Comparison of ENCODE assay signal across 11 mouse cellular contexts in the genomic region with DNA sequence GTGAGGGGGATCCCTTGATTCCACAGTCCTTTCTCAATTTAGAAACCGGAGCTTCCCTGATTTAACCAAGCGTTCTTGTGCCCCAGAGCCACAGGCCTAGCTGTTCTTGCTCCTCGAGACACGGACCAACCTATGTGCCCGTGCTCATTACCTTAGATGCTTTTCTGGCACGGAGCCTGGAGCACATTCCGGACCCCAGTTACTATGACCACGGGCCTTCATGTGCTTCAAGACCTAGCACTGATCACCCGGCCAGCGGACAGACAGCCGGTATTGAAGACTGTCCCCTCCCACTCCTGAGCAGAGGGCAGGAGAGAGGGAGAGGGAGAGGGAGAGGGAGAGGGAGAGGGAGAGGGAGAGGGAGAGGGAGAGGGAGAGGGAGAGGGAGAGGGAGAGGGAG. TPM values are rescaled to one million over a fixed set of nuclear protein-coding genes. Genes with fewer than 3 reads are reported as not detected.
DNase-seq lines count a peak whose midpoint lies in the region; ATAC-seq and TF ChIP-seq lines count a peak whose summit lies in the region.
"Had no signal": no experiment of that assay in that cellular context is flagged by ENCODE, and none has a peak within 500 bp of the region (broad histone marks: within the 10 kb centered on the region; RNA-seq: fewer than 3 reads in every experiment).

No protein-coding gene starts in this region.

- no peak overlapping the region for H3K4me2 ChIP-seq in heart, embryonic 13.5 days
- no peak overlapping the region for H3K4me2 ChIP-seq in kidney, postnatal 0 days (ENCODE audit: low read length)

- no peak overlapping the region for H3K4me3 ChIP-seq in heart, embryonic 13.5 days
- no peak overlapping the region for H3K4me3 ChIP-seq in kidney, postnatal 0 days (replicated peaks; ENCODE audit: low read depth, low read length)
- H3K4me3 ChIP-seq: megakaryocyte, embryonic 14.5 days had no signal

- 15% methylated on average over 11 of the region's 11 CpGs for WGBS in heart, embryonic 13.5 days
- WGBS in kidney, postnatal 0 days: 9% methylated on average over 11 of the region's 11 CpGs

- no peak overlapping the region for H3K27ac ChIP-seq in heart, embryonic 13.5 days (replicated peaks)
- H3K27ac ChIP-seq in kidney, postnatal 0 days: peak overlapping the region; percentile 72
- H3K27ac ChIP-seq: liver, embryonic 13.5 days had no signal

- peaks cover 10% of the 10 kb centered on the region for H3K9me3 ChIP-seq in heart, embryonic 13.5 days
- H3K9me3 ChIP-seq in kidney, postnatal 0 days (replicated peaks; ENCODE audit: low read length): no peaks in the 10 kb centered on the region
- H3K9me3 ChIP-seq: liver, embryonic 13.5 days had no signal

- 0 out of 2 replicates have a peak overlapping the region, but pooled peaks have one; percentile 2 for H3K9ac ChIP-seq in heart, embryonic 13.5 days
- 0 out of 2 replicates have a peak overlapping the region, but pooled peaks have one; percentile 20 for H3K9ac ChIP-seq in kidney, postnatal 0 days (ENCODE audit: low read depth, low read length)
- H3K9ac ChIP-seq: liver, embryonic 13.5 days had no signal

- H3K4me1 ChIP-seq in heart, embryonic 13.5 days: peaks cover 28% of the 10 kb centered on the region
- H3K4me1 ChIP-seq in kidney, postnatal 0 days (replicated peaks; ENCODE audit: insufficient read depth, low read length): peaks cover 28% of the 10 kb centered on the region

- intact Hi-C loops in heart, postnatal 36 days (cut with DNase I): no loop called here

- H3K27me3 ChIP-seq in heart, embryonic 13.5 days (replicated peaks): peaks cover 45% of the 10 kb centered on the region
- 0 out of 2 replicates have a peak, but pooled peaks cover 4% of the 10 kb centered on the region for H3K27me3 ChIP-seq in kidney, postnatal 0 days (ENCODE audit: insufficient read depth, low read length)

- no peak for DNase-seq in heart, postnatal 36 days
- peak; percentile 66 for DNase-seq in retina, postnatal 1 day
- no peak for DNase-seq in retina, embryonic 14.5 days (ENCODE audit: low spot score)
- peak; percentile 61 for DNase-seq in kidney, postnatal 0 days (ENCODE audit: low spot score)
- no peak for DNase-seq in yolk sac, embryonic 10.5 days (ENCODE audit: low spot score)
- no peak for DNase-seq in thymus, postnatal 4 days
- no peak for DNase-seq in spleen, postnatal 36 days (ENCODE audit: low spot score in 2 of 2)
- DNase-seq: cerebellum, adult 9-11 months; liver, embryonic 13.5 days had no signal

- H3K36me3 ChIP-seq in heart, embryonic 13.5 days: peaks cover 6% of the 10 kb centered on the region; the same call in 1 of the 2 replicates
- H3K36me3 ChIP-seq in kidney, postnatal 0 days (ENCODE audit: insufficient read depth, low read length): no peaks in the 10 kb centered on the region

- ATAC-seq in heart, embryonic 13.5 days (ENCODE audit: extremely low read depth, insufficient number of reproducible peaks, low FRiP score, low TSS enrichment): no peak
- ATAC-seq in kidney, postnatal 0 days (replicated peaks; ENCODE audit: low FRiP score, low read depth): peak; percentile 82

- TF ChIP-seq CTCF in kidney, postnatal 0 days (IDR thresholded peaks at IDR 0.05; ENCODE audit: low read depth): no peak

RNA-seq across cellular contexts. Expression of gene Arhgap27, which starts 8.2 kb away (rescaled TPM):
- polyA plus RNA-seq in heart, embryonic 13.5 days (2015; fragmentation: Nextera tagmentation; extraction: Ambion mirVana): 5.6 and 5.8 TPM in 2 replicates
- 10 to 100 TPM; 16.3 to 17.6 TPM for total RNA-seq in heart, postnatal 36 days (2021)
- polyA plus RNA-seq in kidney, postnatal 0 days (2015; fragmentation: Nextera tagmentation; extraction: Ambion mirVana): 15.9 and 16.6 TPM in 2 replicates

RNA-seq across cellular contexts. Expression of gene Plekhm1, which starts 57.2 kb away (rescaled TPM):
- 4.8 and 5.3 TPM in 2 replicates for polyA plus RNA-seq in heart, embryonic 13.5 days (2015; fragmentation: Nextera tagmentation; extraction: Ambion mirVana)
- 10 to 100 TPM; 11.9 to 12.9 TPM for total RNA-seq in heart, postnatal 36 days (2021)
- polyA plus RNA-seq in kidney, postnatal 0 days (2015; fragmentation: Nextera tagmentation; extraction: Ambion mirVana): 5.4 and 6.1 TPM in 2 replicates

Comparison
In these comparisons a context has a peak if more than half of its experiments do, and no peak if none do; other contexts are left out.
1. DNase-seq: peak in retina, postnatal 1 day (single experiment) and kidney, postnatal 0 days (single experiment); none in heart, postnatal 36 days (0 of 2), retina, embryonic 14.5 days (single experiment), yolk sac, embryonic 10.5 days (single experiment), thymus, postnatal 4 days (single experiment) and spleen, postnatal 36 days (0 of 2).